Mouse (Mus musculus) urinary bladder, adult 2 months (tissue): ENCODE measurements around the gene Gm13178. TPM values are rescaled to one million over a fixed set of nuclear protein-coding genes. Genes with fewer than 3 reads are reported as not detected.

Experiments
- DNase-seq: peaks from one replicate; pipeline ENCODE4 v3.0.0; 2022; ENCODE audit warnings: low spot score
- polyA plus RNA-seq: library from polyadenylated mRNA; depleted of rRNA; stranded (reverse); fragments of >200 nt; gene quantifications from 2 replicates; pipeline ENCODE4 v1.2.3, GENCODE M21; 2012; rRNA removed

The Gm13178 gene
- not detected in 2 replicates for polyA plus RNA-seq

DNA sequence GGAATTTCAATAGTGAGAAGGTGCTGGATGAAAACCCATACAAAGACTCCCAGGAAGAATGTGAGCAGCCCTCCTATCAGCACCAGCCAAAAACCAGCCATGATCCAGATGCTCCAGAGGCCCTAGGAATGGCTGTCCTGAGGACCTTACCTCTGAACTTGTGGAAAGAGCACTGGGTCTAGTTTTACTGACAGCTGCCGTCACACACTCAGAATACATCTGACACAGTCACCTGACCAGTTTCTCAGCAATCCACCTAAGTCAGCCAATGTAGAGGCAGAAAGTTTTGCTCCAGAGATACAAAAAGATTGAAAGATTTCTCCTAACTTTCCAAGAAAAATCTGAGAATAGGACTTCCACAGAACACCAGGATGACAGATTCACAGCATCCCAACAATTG is at the start of gene Gm13178:
Gm13178 (minus strand) TSS at position 101 of the 400 bp plus-strand sequence.
- DNase-seq = no peak

GRCm38 (mm10) chr4:144765722-144766121 is 44.5 kb upstream of the Gm13178 start:
- no peak for DNase-seq

- DNase-seq = no peak
Observed at GRCm38 (mm10) chr4:144749139-144749538, 27.9 kb upstream of the Gm13178 start.

GRCm38 (mm10) chr4:144719691-144720090 is 1.5 kb downstream of the Gm13178 start:
- no peak for DNase-seq

DNA sequence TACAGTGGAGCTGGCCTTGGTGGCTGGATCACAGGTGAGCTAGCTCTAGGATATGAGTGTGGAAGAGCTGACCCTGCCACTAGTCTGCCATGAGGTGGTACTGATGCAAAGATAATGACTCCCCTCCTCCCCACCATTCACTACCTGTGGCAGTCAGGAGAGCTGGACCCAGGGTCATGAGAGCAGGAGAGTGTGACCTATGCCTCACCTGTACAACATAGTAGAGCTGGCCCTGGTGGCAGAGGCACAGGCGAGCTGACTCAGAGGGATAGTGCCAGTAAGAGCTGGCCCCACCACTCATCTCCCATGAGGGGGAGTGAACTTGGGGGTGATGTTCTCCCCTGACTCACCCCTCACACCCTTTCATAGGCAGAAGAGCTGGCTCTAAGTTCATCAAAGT is 2.9 kb downstream of the Gm13178 start:
- DNase-seq = no peak

DNA sequence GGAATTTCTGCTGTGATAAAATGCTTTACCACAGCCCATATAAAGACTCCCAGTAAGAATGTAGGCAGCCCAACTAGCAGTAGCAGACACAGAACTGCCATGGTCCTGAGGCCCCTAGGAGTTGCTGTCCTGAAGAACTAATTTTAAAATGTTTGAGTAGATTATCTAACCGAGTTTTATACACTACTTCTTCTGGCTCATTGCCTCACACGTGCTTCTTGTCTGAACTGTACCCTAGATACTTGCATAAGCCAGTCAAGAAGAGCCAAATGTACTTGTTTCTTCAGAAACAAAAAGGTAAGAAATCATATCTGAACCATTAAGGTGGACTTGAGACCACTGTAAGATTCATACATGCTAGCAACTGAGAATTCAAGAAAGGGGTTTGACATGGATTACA is 34.9 kb downstream of the Gm13178 start, which contains the start of gene Gm436:
Gm436 (minus strand) TSS at position 101 of the 400 bp plus-strand sequence.
- DNase-seq = no peak

Other genes with a start within 250 kb of the Gm13178 start
- gene 9430007A20Rik, start 201.6 kb downstream of the Gm13178 start, polyA plus RNA-seq = not detected in 2 replicates
- gene Gm13124, start 156.3 kb downstream of the Gm13178 start, polyA plus RNA-seq = not detected in 2 replicates
- gene Aadacl4, start 107.7 kb downstream of the Gm13178 start, polyA plus RNA-seq = not detected in 2 replicates
- 1.5 TPM in 2 replicates for gene Gm436, start 35.0 kb downstream of the Gm13178 start, polyA plus RNA-seq
- gene Gm438, start 65.2 kb upstream of the Gm13178 start, polyA plus RNA-seq = not detected in 2 replicates
- 249 and 258 TPM in 2 replicates for gene Dhrs3, start 171.4 kb upstream of the Gm13178 start, polyA plus RNA-seq